Mouse (Mus musculus): ENCODE data around the gene Rab14.

DNA sequence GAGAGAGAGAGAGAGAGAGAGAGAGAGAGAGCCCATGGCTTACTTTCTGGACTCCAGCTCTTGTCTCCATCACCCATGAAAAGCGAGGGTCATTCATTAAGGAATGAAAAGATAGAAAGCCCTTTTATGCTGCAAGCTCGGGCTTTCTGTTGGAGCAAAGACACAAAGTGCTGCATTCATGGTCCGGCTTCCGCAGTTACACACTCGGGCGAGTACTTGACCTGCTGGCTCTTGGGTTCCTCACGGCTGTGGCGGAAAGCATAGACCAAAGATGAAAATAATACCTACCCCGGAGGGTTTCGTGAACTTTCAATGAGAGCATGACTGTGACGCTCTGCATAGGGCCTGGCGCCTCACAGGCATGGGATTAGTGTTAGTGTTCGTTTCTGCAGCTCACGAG lies 14.4 kb upstream of the Rab14 start:
- no peak for TF ChIP-seq CTCF (IDR thresholded peaks at IDR 0.05; ENCODE audit: borderline replicate concordance, extremely low read depth, insufficient read depth, insufficient read length)
- TF ChIP-seq POLR2A (IDR thresholded peaks at IDR 0.05; ENCODE audit: borderline replicate concordance, extremely low read depth, insufficient read depth, insufficient read length, poor library complexity, severe bottlenecking) = no peak
